Mouse (Mus musculus) stomach, embryonic 16.5 days (tissue): ENCODE results near the gene Rab11b. TPM values are rescaled to one million over a fixed set of nuclear protein-coding genes. Genes with fewer than 3 reads are reported as not detected.
A peak's percentile ranks its signal among the peaks of the same experiment; 100 is the strongest.

ENCODE experiments used
- ATAC-seq: fragments of 200-750 bp; cut with Nextera tagmentation; 2 replicates; pipeline ENCODE4 v1.8.0; 2017; ENCODE audit warnings: moderate number of reproducible peaks, moderate TSS enrichment; ENCODE audit not compliant: insufficient read depth, low FRiP score
- H3K27ac ChIP-seq: fragments of 300-500 bp; sonication (generic); 2 replicates; pipeline ENCODE4 v1.5.1; 2014; ENCODE audit warnings: low read length
- H3K27me3 ChIP-seq: fragments of 300-500 bp; sonication (generic); 2 replicates; pipeline ENCODE4 v1.6.1; 2014; ENCODE audit warnings: low read length, control low read depth, mixed read lengths; ENCODE audit not compliant: control insufficient read depth, insufficient read depth
- H3K36me3 ChIP-seq: fragments of 300-500 bp; sonication (generic); 2 replicates; pipeline ENCODE4 v1.6.1; 2014; ENCODE audit warnings: low read length; ENCODE audit not compliant: control insufficient read depth, insufficient read depth
- H3K4me1 ChIP-seq: fragments of 300-500 bp; sonication (generic); 2 replicates; pipeline ENCODE4 v1.6.1; 2014; ENCODE audit warnings: low read length, control low read depth, mixed read lengths; ENCODE audit not compliant: control insufficient read depth, insufficient read depth
- H3K4me2 ChIP-seq: fragments of 300-500 bp; sonication (generic); 2 replicates; pipeline ENCODE4 v1.6.1; 2014; ENCODE audit warnings: low read depth, low read length, mixed read lengths
- H3K4me3 ChIP-seq: fragments of 300-500 bp; sonication (generic); replicated peaks from 2 replicates; pipeline ENCODE4 v1.5.1; 2014; ENCODE audit warnings: mild to moderate bottlenecking, low read length
- H3K9ac ChIP-seq: fragments of 300-500 bp; sonication (generic); 2 replicates; pipeline ENCODE4 v1.6.1; 2014; ENCODE audit warnings: low read length
- H3K9me3 ChIP-seq: fragments of 300-500 bp; sonication (generic); replicated peaks from 2 replicates; pipeline ENCODE4 v1.6.1; 2016; ENCODE audit warnings: low read length, control low read depth; ENCODE audit not compliant: control insufficient read depth
- WGBS: fragments of 180-500 bp; shearing (Covaris S2); extraction: QIAGEN DNeasy Blood & Tissue Kit; methylation state at CpG from one replicate; pipeline ENCODE4 v1.1.7; 2014; 5-methylcytosine and 5-hydroxymethylcytosine counted together
- polyA plus RNA-seq: library from polyadenylated mRNA; unstranded; fragments of >200 nt; fragmentation: Nextera tagmentation; extraction: Ambion mirVana; gene quantifications from 2 replicates; pipeline ENCODE4 v1.2.1, GENCODE M21; 2015

Rab11b gene
- polyA plus RNA-seq, result 212 and 237 TPM in 2 replicates

DNA sequence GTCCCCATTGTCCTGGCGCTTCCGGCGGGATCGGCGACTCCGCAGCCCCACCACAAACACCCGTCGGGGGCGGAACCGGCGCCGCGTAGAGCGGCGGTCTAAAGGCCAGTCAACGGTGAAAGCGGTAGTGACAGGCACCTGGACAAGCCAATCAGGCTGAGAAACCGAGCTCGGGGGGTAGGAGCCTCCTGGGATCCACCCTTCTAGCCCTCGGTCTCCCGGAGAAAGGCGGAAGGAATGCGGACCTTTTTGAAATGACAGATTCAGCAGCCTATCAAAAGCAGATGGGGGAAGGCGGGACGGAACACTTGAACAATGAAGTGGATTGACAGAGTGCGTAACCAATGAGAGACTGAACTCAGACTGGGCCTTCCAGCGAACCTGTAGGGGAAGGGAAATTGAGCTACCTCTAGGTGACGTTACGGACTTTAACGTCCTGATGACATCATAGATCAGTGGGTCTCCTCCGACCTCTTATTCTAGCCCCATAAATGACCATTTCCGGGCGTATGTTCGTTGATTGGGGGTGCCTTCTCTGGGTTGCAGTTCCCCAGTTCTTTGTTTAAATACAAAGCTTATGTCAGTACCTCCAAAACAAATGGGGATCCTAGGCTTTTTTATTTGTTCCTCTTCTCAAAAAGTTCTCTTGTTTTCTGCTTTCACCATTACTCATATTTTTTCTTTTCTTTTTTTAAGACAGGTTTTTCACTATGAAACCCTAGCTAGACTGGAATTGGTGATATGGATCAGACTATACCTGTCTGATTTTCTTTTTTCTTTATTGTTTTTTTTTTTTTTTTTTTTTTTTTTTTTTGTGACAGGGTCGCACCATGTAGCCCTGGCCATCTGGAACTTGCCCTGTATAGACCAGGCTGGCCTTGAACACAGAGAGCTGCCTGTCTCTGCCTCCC lies at the start of gene Rab11b:
Gene Rab11b, minus strand, starts transcription at position 276 of the 911 bp plus-strand sequence.
- ATAC-seq, result peak; percentile 99
- Histone ChIP-seq H3K9me3 (no peaks in the 10 kb centered on the region), H3K27ac (peak within 1 kb of the TSS; percentile 100), H3K27me3 (no peaks in the 10 kb centered on the region), H3K36me3 (no peaks in the 10 kb centered on the region), H3K9ac (peak within 1 kb of the TSS; percentile 92), H3K4me3 (peak within 1 kb of the TSS; percentile 68), H3K4me2 (peak within 1 kb of the TSS; percentile 76), H3K4me1 (peaks cover 38% of the 10 kb centered on the region)
- WGBS, result 3% methylated on average over 35 of the region's 35 CpGs

DNA sequence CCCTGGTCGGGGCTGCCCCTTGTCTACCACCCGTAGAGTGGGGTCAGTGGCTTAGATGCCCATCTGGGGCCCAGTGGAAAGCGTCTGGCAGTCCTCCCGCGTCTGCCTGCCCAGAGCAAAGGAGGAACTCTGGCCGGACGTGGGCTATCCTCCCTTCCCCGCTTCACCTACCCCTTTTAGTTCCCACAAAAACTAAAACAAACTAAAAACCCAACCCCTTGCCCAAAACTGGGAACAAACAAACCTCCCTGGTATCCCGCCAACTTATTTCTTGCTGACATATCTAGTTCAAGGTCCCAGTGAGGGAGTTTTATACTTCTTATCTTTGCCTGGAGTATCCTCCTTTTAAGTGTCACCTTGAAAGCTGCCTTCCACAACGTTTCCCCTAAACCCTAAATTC lies 47.9 kb upstream of the Rab11b start:
- peaks cover 6% of the 10 kb centered on the region; the same call in 1 of the 2 replicates for H3K4me1 ChIP-seq
- H3K9me3 ChIP-seq, result no peaks in the 10 kb centered on the region
- H3K4me3 ChIP-seq, result no peak overlapping the region
- no peak overlapping the region for H3K27ac ChIP-seq
- no peaks in the 10 kb centered on the region for H3K36me3 ChIP-seq
- H3K27me3 ChIP-seq, result no peaks in the 10 kb centered on the region
- no peak overlapping the region for H3K4me2 ChIP-seq
- 28% methylated on average over 10 of the region's 10 CpGs for WGBS
- no peak overlapping the region for H3K9ac ChIP-seq
- ATAC-seq, result no peak

DNA sequence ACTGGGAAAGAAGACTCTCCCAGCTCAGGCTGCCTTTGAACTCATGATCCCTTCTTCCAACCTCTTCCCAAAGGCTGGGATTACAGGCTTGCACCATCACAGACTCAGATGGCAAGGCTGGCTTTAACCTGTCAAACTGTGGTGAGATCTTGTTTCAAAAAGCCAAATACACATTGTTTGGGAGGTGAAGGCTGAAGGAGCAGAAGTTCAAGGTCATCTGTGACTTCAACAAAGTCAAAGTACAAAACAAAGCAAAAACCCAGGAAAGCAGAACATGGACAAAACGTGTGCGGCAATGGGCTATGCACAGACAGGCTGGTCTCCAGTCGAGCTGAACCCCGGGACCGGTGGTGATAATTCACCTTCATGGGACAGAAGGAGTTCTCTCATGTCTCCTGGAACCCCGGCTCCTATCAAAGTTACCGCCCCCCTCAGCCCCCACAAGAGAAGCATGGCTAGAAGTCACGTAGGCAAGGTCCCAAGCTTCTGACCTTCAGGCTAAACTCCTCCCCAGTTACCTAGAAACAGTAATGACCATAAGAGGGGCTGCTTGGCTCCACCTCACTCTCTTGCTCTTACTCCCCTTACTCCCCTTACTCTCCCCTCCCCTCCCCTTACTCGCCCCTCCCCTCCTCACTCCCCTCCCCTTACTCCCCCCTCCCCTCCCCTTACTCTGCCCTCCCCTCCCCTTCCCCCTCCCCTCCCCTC lies 47.0 kb upstream of the Rab11b start:
- H3K4me3 ChIP-seq, result no peak overlapping the region
- no peaks in the 10 kb centered on the region for H3K27me3 ChIP-seq
- H3K4me2 ChIP-seq, result no peak overlapping the region
- no peak for ATAC-seq
- no peaks in the 10 kb centered on the region for H3K36me3 ChIP-seq
- H3K9ac ChIP-seq, result no peak overlapping the region
- H3K4me1 ChIP-seq, result peaks cover 6% of the 10 kb centered on the region; the same call in 1 of the 2 replicates
- WGBS, result 40% methylated on average over 8 of the region's 9 CpGs
- no peaks in the 10 kb centered on the region for H3K9me3 ChIP-seq
- H3K27ac ChIP-seq, result no peak overlapping the region

DNA sequence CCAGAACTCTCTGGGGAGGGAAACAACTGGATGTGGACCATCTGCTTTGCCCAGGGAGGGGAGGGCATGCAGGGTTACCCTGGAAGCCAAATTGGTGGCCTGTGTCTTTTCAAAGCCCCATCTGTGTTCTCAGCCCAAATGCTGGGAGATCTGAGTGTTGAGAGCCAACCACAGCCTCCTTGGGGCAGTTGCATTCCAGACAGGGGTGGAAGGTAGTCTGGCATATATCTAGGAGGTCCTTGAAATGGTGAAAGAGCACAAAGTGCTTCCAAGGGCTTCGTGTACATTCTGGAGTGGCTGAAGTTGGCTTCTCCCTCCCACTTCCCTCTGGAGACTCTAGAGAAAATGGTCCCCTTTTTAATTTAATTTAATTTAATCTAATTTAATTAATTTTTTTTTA lies 44.4 kb upstream of the Rab11b start:
- no peak overlapping the region for H3K27ac ChIP-seq
- no peaks in the 10 kb centered on the region for H3K9me3 ChIP-seq
- H3K4me3 ChIP-seq, result no peak overlapping the region
- no peak for ATAC-seq
- H3K36me3 ChIP-seq, result no peaks in the 10 kb centered on the region
- H3K9ac ChIP-seq, result no peak overlapping the region
- no peaks in the 10 kb centered on the region for H3K4me1 ChIP-seq
- 25% methylated on average over 1 of the region's 1 CpGs for WGBS
- no peaks in the 10 kb centered on the region for H3K27me3 ChIP-seq
- no peak overlapping the region for H3K4me2 ChIP-seq

DNA sequence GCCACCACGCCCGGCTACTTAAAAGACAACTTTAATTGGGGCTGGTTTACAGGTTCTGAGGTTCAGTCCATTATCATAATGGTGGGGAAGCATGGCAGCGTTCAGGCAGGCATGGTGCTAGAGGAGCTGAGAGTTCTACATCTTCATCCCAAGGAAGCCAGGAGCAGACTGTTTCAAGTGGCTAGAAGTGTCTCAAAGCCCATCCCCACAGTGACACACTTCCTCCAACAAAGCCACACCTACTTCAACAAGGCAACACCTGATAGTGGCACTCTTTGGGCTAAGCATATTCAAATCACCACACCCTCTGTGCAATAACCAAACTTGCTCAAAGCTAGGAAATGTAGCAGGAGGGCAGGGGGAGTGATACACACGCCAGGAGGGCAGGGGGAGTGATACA lies 43.9 kb upstream of the Rab11b start:
- WGBS, result 57% methylated on average over 4 of the region's 4 CpGs
- Histone ChIP-seq H3K9ac (no peak overlapping the region), H3K36me3 (no peaks in the 10 kb centered on the region), H3K27ac (no peak overlapping the region), H3K4me3 (no peak overlapping the region), H3K4me1 (no peaks in the 10 kb centered on the region), H3K9me3 (no peaks in the 10 kb centered on the region), H3K27me3 (no peaks in the 10 kb centered on the region), H3K4me2 (no peak overlapping the region)
- no peak for ATAC-seq

GRCm38 (mm10) chr17:33802221-33802620 lies 41.9 kb upstream of the Rab11b start:
- H3K36me3 ChIP-seq, result no peaks in the 10 kb centered on the region
- H3K4me2 ChIP-seq, result no peak overlapping the region
- no peaks in the 10 kb centered on the region for H3K9me3 ChIP-seq
- H3K27me3 ChIP-seq, result no peaks in the 10 kb centered on the region
- no peak overlapping the region for H3K9ac ChIP-seq
- no peaks in the 10 kb centered on the region for H3K4me1 ChIP-seq
- H3K27ac ChIP-seq, result no peak overlapping the region
- no peak for ATAC-seq
- H3K4me3 ChIP-seq, result no peak overlapping the region
- 4% methylated on average over 2 of the region's 2 CpGs for WGBS

GRCm38 (mm10) chr17:33799277-33799676 lies 38.9 kb upstream of the Rab11b start:
- Histone ChIP-seq H3K9me3 (no peaks in the 10 kb centered on the region), H3K9ac (no peak overlapping the region), H3K4me3 (no peak overlapping the region), H3K27ac (no peak overlapping the region), H3K36me3 (no peaks in the 10 kb centered on the region), H3K4me2 (no peak overlapping the region), H3K4me1 (no peaks in the 10 kb centered on the region), H3K27me3 (no peaks in the 10 kb centered on the region)
- 33% methylated on average over 1 of the region's 1 CpGs for WGBS
- no peak for ATAC-seq

DNA sequence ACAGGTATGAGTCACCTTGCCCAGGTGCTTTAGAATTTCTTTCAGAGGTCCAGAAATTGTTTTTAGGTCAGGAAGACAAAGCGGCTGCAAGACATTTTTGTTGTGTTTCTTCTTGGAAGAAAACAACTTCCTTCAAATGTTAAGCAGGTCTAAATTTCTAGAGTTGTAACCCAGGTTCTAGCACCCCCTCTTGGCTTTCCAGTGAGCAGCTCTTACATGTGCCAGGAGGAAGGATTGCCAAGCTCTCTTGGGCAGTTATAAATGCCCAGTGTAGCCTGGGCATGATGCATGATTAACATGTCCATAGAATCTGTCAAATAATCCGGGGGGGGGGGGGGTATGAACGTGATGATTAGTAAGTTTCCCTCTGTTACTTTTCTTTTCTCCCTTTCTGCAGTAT lies 38.0 kb upstream of the Rab11b start:
- 42% methylated on average over 3 of the region's 3 CpGs for WGBS
- no peaks in the 10 kb centered on the region for H3K27me3 ChIP-seq

DNA sequence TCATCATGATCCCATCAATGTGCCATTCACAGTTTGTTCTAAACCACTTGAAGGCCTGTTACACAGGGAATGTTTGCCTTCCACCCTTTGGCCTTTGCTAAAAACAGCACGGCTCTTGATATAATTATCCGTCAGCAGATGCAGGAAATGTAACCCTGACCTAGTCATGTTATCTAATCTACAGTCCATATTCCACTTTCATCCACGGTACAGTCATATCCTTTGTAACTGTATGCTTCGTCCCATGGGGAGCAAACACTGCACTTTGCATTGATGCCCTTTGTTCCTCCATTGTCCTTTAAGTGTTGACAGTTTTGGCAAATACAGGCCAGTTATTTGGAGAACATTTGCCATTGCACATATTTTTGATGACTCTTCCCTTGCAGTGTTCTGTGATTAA lies 28.4 kb upstream of the Rab11b start:
- Histone ChIP-seq H3K36me3 (no peaks in the 10 kb centered on the region), H3K4me3 (no peak overlapping the region), H3K4me2 (no peak overlapping the region), H3K9ac (no peak overlapping the region), H3K9me3 (no peaks in the 10 kb centered on the region), H3K4me1 (no peaks in the 10 kb centered on the region; the same call in 1 of the 2 replicates), H3K27ac (no peak overlapping the region), H3K27me3 (no peaks in the 10 kb centered on the region)
- ATAC-seq, result peak; percentile 76; the same call in 1 of the 2 replicates
- 33% methylated on average over 4 of the region's 4 CpGs for WGBS

More for the DNA sequence above, 38.0 kb upstream of the Rab11b start:
- Histone ChIP-seq H3K4me1 (no peaks in the 10 kb centered on the region), H3K4me2 (no peak overlapping the region), H3K27ac (no peak overlapping the region), H3K36me3 (no peaks in the 10 kb centered on the region), H3K9me3 (no peaks in the 10 kb centered on the region), H3K9ac (no peak overlapping the region), H3K4me3 (no peak overlapping the region)
- ATAC-seq, result no peak
